Mouse (Mus musculus): ENCODE measurements around the gene Fgl2. TPM values are rescaled to one million over a fixed set of nuclear protein-coding genes. Genes with fewer than 3 reads are reported as not detected.
A peak's percentile ranks its signal among the peaks of the same experiment; 100 is the strongest.

Gene Fgl2
- polyA plus RNA-seq, 1 experiment from 2014 or later = 6.2 TPM

GRCm38 (mm10) chr5:21414116-21414820 is 41.8 kb downstream of the Fgl2 start:
- Histone ChIP-seq H3K4me1 (ENCODE audit: control insufficient read depth, insufficient read depth, low read length) (no peaks in the 10 kb centered on the region), H3K4me3 (ENCODE audit: low read depth, low read length) (no peak overlapping the region), H3K9ac (replicated peaks; ENCODE audit: low read depth, low read length) (no peak overlapping the region), H3K36me3 (ENCODE audit: control insufficient read depth, insufficient read depth, low read length) (no peaks in the 10 kb centered on the region), H3K27ac (ENCODE audit: low read length) (no peak overlapping the region), H3K4me2 (replicated peaks; ENCODE audit: low read depth, low read length) (no peak overlapping the region), H3K9me3 (ENCODE audit: control insufficient read depth, low read depth, low read length) (no peaks in the 10 kb centered on the region), H3K27me3 (ENCODE audit: control insufficient read depth, insufficient read depth, low read length) (no peaks in the 10 kb centered on the region)
- WGBS = 61% methylated on average over 1 of the region's 1 CpGs
- ATAC-seq (ENCODE audit: insufficient number of reproducible peaks, insufficient read depth, low FRiP score, low read depth) = no peak

GRCm38 (mm10) chr5:21418613-21419012 is 46.2 kb downstream of the Fgl2 start:
- no peak overlapping the region for H3K4me3 ChIP-seq (ENCODE audit: low read depth, low read length)
- H3K36me3 ChIP-seq (ENCODE audit: control insufficient read depth, insufficient read depth, low read length) = no peaks in the 10 kb centered on the region
- H3K9ac ChIP-seq (replicated peaks; ENCODE audit: low read depth, low read length) = no peak overlapping the region
- no peak overlapping the region for H3K4me2 ChIP-seq (replicated peaks; ENCODE audit: low read depth, low read length)
- H3K27ac ChIP-seq (ENCODE audit: low read length) = no peak overlapping the region
- H3K27me3 ChIP-seq (ENCODE audit: control insufficient read depth, insufficient read depth, low read length) = no peaks in the 10 kb centered on the region
- ATAC-seq (ENCODE audit: insufficient number of reproducible peaks, insufficient read depth, low FRiP score, low read depth) = no peak
- no peaks in the 10 kb centered on the region for H3K9me3 ChIP-seq (ENCODE audit: control insufficient read depth, low read depth, low read length)
- no peaks in the 10 kb centered on the region for H3K4me1 ChIP-seq (ENCODE audit: control insufficient read depth, insufficient read depth, low read length)
- 65% methylated on average over 4 of the region's 4 CpGs for WGBS

GRCm38 (mm10) chr5:21420609-21421008 is 48.2 kb downstream of the Fgl2 start:
- no peak overlapping the region for H3K4me3 ChIP-seq (ENCODE audit: low read depth, low read length)
- 14% methylated on average over 1 of the region's 1 CpGs for WGBS
- H3K27ac ChIP-seq (ENCODE audit: low read length) = no peak overlapping the region
- H3K36me3 ChIP-seq (ENCODE audit: control insufficient read depth, insufficient read depth, low read length) = no peaks in the 10 kb centered on the region
- H3K9ac ChIP-seq (replicated peaks; ENCODE audit: low read depth, low read length) = no peak overlapping the region
- no peaks in the 10 kb centered on the region for H3K27me3 ChIP-seq (ENCODE audit: control insufficient read depth, insufficient read depth, low read length)
- H3K4me2 ChIP-seq (replicated peaks; ENCODE audit: low read depth, low read length) = no peak overlapping the region
- H3K4me1 ChIP-seq (ENCODE audit: control insufficient read depth, insufficient read depth, low read length) = no peaks in the 10 kb centered on the region
- no peak for ATAC-seq (ENCODE audit: insufficient number of reproducible peaks, insufficient read depth, low FRiP score, low read depth)
- H3K9me3 ChIP-seq (ENCODE audit: control insufficient read depth, low read depth, low read length) = no peaks in the 10 kb centered on the region

GRCm38 (mm10) chr5:21424614-21425602 is 52.5 kb downstream of the Fgl2 start, which contains the start of the genes Ccdc146 and Fam185a:
Ccdc146 (minus strand) TSS chr5:21424677.
Fam185a (plus strand) TSS chr5:21424958.
- peak within 1 kb of the TSS; percentile 66; the same call in 1 of the 2 replicates for H3K27ac ChIP-seq (ENCODE audit: low read length)
- H3K9ac ChIP-seq (replicated peaks; ENCODE audit: low read depth, low read length) = peak within 1 kb of the TSS; percentile 47
- ATAC-seq (ENCODE audit: insufficient number of reproducible peaks, insufficient read depth, low FRiP score, low read depth) = peak; percentile 100
- no peaks in the 10 kb centered on the region for H3K9me3 ChIP-seq (ENCODE audit: control insufficient read depth, low read depth, low read length)
- H3K36me3 ChIP-seq (ENCODE audit: control insufficient read depth, insufficient read depth, low read length) = no peaks in the 10 kb centered on the region
- no peaks in the 10 kb centered on the region for H3K4me1 ChIP-seq (ENCODE audit: control insufficient read depth, insufficient read depth, low read length)
- under 1% methylated on average over 68 of the region's 68 CpGs for WGBS
- H3K27me3 ChIP-seq (ENCODE audit: control insufficient read depth, insufficient read depth, low read length) = no peaks in the 10 kb centered on the region
- H3K4me2 ChIP-seq (replicated peaks; ENCODE audit: low read depth, low read length) = peak within 1 kb of the TSS; percentile 94
- peak within 1 kb of the TSS; percentile 75 for H3K4me3 ChIP-seq (ENCODE audit: low read depth, low read length)

DNA sequence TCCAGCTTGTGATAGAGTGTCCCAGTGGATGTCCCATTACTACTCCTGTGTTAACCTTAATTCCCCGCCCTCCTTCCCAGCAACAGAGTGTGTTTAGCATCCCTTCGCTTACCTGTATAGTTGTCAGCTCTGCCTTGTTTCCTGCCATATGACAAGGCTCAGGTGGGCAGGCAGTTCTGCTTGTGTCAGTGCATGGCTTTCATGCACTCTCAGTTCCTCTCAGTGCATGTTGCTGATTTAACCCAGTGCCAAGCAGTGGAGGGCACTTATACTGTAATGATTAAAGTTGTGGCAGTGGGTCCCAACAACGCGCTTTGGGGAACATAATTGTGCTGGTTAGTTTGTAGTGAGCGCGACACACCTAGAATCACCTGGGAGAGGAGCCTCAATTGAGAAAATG is 54.2 kb downstream of the Fgl2 start:
- no peaks in the 10 kb centered on the region for H3K36me3 ChIP-seq (ENCODE audit: control insufficient read depth, insufficient read depth, low read length)
- no peak for ATAC-seq (ENCODE audit: insufficient number of reproducible peaks, insufficient read depth, low FRiP score, low read depth)
- H3K27ac ChIP-seq (ENCODE audit: low read length) = no peak overlapping the region
- H3K9me3 ChIP-seq (ENCODE audit: control insufficient read depth, low read depth, low read length) = no peaks in the 10 kb centered on the region
- no peak overlapping the region for H3K9ac ChIP-seq (replicated peaks; ENCODE audit: low read depth, low read length)
- H3K4me3 ChIP-seq (ENCODE audit: low read depth, low read length) = no peak overlapping the region
- no peak overlapping the region for H3K4me2 ChIP-seq (replicated peaks; ENCODE audit: low read depth, low read length)
- 93% methylated on average over 6 of the region's 6 CpGs for WGBS
- H3K27me3 ChIP-seq (ENCODE audit: control insufficient read depth, insufficient read depth, low read length) = no peaks in the 10 kb centered on the region
- H3K4me1 ChIP-seq (ENCODE audit: control insufficient read depth, insufficient read depth, low read length) = no peaks in the 10 kb centered on the region

Other genes starting within 250 kb of the Fgl2 start
- 1.8 and 2.6 TPM in 2 replicates for gene Gsap, start 186.4 kb upstream of the Fgl2 start, polyA plus RNA-seq (2014; fragmentation: Nextera tagmentation; extraction: Ambion mirVana)
- gene Ccdc146, start 52.0 kb downstream of the Fgl2 start, polyA plus RNA-seq (2014; fragmentation: Nextera tagmentation; extraction: Ambion mirVana) = 0.12 and 0.95 TPM in 2 replicates
- gene Fam185a, start 52.3 kb downstream of the Fgl2 start, polyA plus RNA-seq (2014; fragmentation: Nextera tagmentation; extraction: Ambion mirVana) = 7.6 and 8.8 TPM in 2 replicates
- gene Lrrc17, start 170.9 kb downstream of the Fgl2 start, polyA plus RNA-seq (2014; fragmentation: Nextera tagmentation; extraction: Ambion mirVana) = 66.1 and 70.1 TPM in 2 replicates